Mouse (Mus musculus) erythroblast, embryonic 14.5 days (primary cell): ENCODE measurements around the gene Psmb8.

Source experiments
- GATA1 ChIP-seq: IDR thresholded peaks from 2 replicates; pipeline ENCODE4 v1.6.1; 2012; ENCODE audit warnings: low read length, inconsistent platforms, mixed read lengths
- TAL1 ChIP-seq: IDR thresholded peaks from 3 replicates; pipeline ENCODE4 v1.6.1; 2012; ENCODE audit warnings: low read length, inconsistent platforms, mixed read lengths

DNA sequence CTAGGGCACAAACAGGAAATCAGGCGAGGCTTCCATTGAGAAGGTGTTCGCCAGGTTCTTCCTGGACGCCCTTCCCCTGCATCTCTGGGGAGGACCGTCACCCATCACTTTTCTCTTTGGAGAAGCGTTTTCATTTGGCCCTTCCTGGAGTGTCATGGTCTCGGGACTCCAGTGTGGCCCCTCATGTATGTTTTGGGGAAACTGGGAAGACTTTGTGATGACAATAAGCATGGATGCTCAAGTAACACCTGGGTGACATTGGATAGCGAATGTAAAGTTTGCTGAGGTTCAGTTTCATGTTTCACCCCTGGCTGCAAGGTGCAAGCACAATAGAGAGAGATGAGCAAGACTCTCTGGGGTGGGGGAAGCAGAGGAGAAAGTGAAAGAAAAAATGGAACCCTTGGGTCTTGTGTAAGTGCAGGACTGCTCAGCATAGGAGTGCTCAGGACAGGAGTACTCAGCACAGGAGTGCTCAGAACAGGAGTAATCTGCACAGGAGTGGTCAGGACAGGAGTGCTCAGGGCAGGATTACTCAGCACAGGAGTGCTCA lies 4.1 kb downstream of the Psmb8 start:
- no peak for TF ChIP-seq GATA1
- no peak for TF ChIP-seq TAL1
